Mouse (Mus musculus) layer of hippocampus, adult 9-11 months (tissue): ENCODE results near the gene Dpf3.

ENCODE experiments used
- DNase-seq: peaks from one replicate; pipeline ENCODE4 v3.0.0; 2022

The Dpf3 gene

GRCm38 (mm10) chr12:83495961-83496282 lies 8.4 kb upstream of the Dpf3 start:
- DNase-seq: no peak

- no peak for DNase-seq
These were observed 7.9 kb upstream of the Dpf3 start for GRCm38 (mm10) chr12:83495248-83495960.

GRCm38 (mm10) chr12:83494196-83494595 lies 6.7 kb upstream of the Dpf3 start:
- no peak for DNase-seq

GRCm38 (mm10) chr12:83492808-83493207 lies 5.3 kb upstream of the Dpf3 start:
- no peak for DNase-seq

- no peak for DNase-seq
These were observed 4.1 kb upstream of the Dpf3 start for GRCm38 (mm10) chr12:83491609-83492008.

- DNase-seq: no peak
These were observed 2.2 kb upstream of the Dpf3 start for GRCm38 (mm10) chr12:83489748-83490147.

- DNase-seq: no peak
These were observed 860 bp upstream of the Dpf3 start for GRCm38 (mm10) chr12:83488211-83488941.

- no peak for DNase-seq
These were observed 650 bp downstream of the Dpf3 start for GRCm38 (mm10) chr12:83486671-83487461.

- peak; percentile 24 for DNase-seq
These were observed 1.4 kb downstream of the Dpf3 start for GRCm38 (mm10) chr12:83485911-83486670.

- DNase-seq: no peak
These were observed 2.4 kb downstream of the Dpf3 start for GRCm38 (mm10) chr12:83484855-83485745.

- DNase-seq: no peak
These were observed 3.9 kb downstream of the Dpf3 start for GRCm38 (mm10) chr12:83483653-83484052.

- no peak for DNase-seq
These were observed 6.1 kb downstream of the Dpf3 start for GRCm38 (mm10) chr12:83481439-83481838.

- DNase-seq: no peak
These were observed 7.6 kb downstream of the Dpf3 start for GRCm38 (mm10) chr12:83479818-83480401.

GRCm38 (mm10) chr12:83479140-83479539 lies 8.4 kb downstream of the Dpf3 start:
- DNase-seq: no peak

- DNase-seq: no peak
These were observed 11.2 kb downstream of the Dpf3 start for GRCm38 (mm10) chr12:83476277-83476676.

GRCm38 (mm10) chr12:83475419-83475818 lies 12.1 kb downstream of the Dpf3 start:
- no peak for DNase-seq

- DNase-seq: no peak
These were observed 13.4 kb downstream of the Dpf3 start for GRCm38 (mm10) chr12:83473987-83474600.

GRCm38 (mm10) chr12:83471760-83472159 lies 15.8 kb downstream of the Dpf3 start:
- no peak for DNase-seq

GRCm38 (mm10) chr12:83470085-83470484 lies 17.4 kb downstream of the Dpf3 start:
- no peak for DNase-seq

GRCm38 (mm10) chr12:83466508-83467430 lies 20.7 kb downstream of the Dpf3 start:
- DNase-seq: no peak
